Mouse (Mus musculus) embryonic fibroblast, embryonic 13.5 days (primary cell): Measurements from ENCODE around the gene Timm13.

Experiments used
- CTCF ChIP-seq: IDR thresholded peaks from 2 replicates; pipeline ENCODE4 v1.5.1; 2011; ENCODE audit warnings: mild to moderate bottlenecking, control low read depth, low read length, moderate library complexity, borderline replicate concordance; ENCODE audit not compliant: insufficient read depth
- POLR2A ChIP-seq: IDR thresholded peaks from 2 replicates; pipeline ENCODE4 v1.6.1; 2011; ENCODE audit warnings: low read depth, mild to moderate bottlenecking, control low read depth, low read length, moderate library complexity

GRCm38 (mm10) chr10:80899074-80899473 lies 1.7 kb downstream of the Timm13 start:
- no peak for TF ChIP-seq CTCF
- no peak for TF ChIP-seq POLR2A
